Mouse (Mus musculus) E14TG2a.4 (cell line): Measurements from ENCODE around the gene Unc13a.

Experiments used
- CTCF ChIP-seq: conservative IDR thresholded peaks from 2 replicates; pipeline ENCODE4 v1.5.1; 2014; ENCODE audit warnings: low read length
- POU5F1 ChIP-seq: IDR thresholded peaks from 2 replicates; pipeline ENCODE4 v1.6.1; 2014; ENCODE audit warnings: low read length, borderline replicate concordance

DNA sequence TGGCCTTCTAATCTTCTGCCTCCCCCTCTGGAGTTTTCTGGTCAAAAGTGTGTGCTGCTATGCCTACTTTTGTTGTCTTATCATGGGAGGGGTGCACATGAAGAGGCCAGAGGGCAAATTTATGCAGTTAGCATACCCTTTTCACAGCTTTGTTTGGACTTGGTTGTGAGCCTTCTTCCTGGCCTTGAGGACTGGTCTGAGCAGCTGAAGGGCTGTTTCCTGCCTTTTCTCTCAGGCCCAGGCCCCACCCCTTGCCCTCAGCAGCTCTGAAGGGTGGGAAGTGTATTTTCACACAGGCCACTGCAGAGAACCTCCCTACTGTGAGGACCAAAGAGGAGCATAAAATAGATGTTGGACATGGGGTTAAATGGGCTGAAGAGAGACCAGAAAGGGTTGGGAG, 6.0 kb upstream of the Unc13a start:
- TF ChIP-seq CTCF (no peak), POU5F1 (no peak)
